Mouse (Mus musculus): Measurements from ENCODE around the gene Naglu. TPM values are rescaled to one million over a fixed set of nuclear protein-coding genes. Genes with fewer than 3 reads are reported as not detected.

Gene Naglu
- polyA plus RNA-seq, 1 experiment from 2014 or later = 12.7 TPM

- Histone ChIP-seq H3K27me3 (replicated peaks; ENCODE audit: control insufficient read depth, insufficient read depth, low read length) (no peaks in the 10 kb centered on the region), H3K9ac (ENCODE audit: low read length) (no peak overlapping the region), H3K9me3 (ENCODE audit: control insufficient read depth, low read length) (no peaks in the 10 kb centered on the region), H3K4me3 (ENCODE audit: low read depth, low read length) (no peak overlapping the region), H3K4me2 (ENCODE audit: low read length) (no peak overlapping the region), H3K4me1 (replicated peaks; ENCODE audit: control insufficient read depth, insufficient read depth, low read length) (no peaks in the 10 kb centered on the region), H3K27ac (ENCODE audit: low read depth) (no peak overlapping the region), H3K36me3 (ENCODE audit: control insufficient read depth, insufficient read depth, low read length) (peaks cover 81% of the 10 kb centered on the region)
- 90% methylated on average over 17 of the region's 17 CpGs for WGBS
- ATAC-seq (replicated peaks; ENCODE audit: low FRiP score, low TSS enrichment, low read depth) = no peak
- DNase-seq (ENCODE audit: low spot score) = no peak
Measured at GRCm38 (mm10) chr11:101033856-101034500, 35.8 kb upstream of the Naglu start.

- Histone ChIP-seq H3K36me3 (ENCODE audit: control insufficient read depth, insufficient read depth, low read length) (peaks cover 81% of the 10 kb centered on the region), H3K9ac (ENCODE audit: low read length) (no peak overlapping the region), H3K4me2 (ENCODE audit: low read length) (no peak overlapping the region), H3K4me3 (ENCODE audit: low read depth, low read length) (no peak overlapping the region), H3K27me3 (replicated peaks; ENCODE audit: control insufficient read depth, insufficient read depth, low read length) (no peaks in the 10 kb centered on the region), H3K9me3 (ENCODE audit: control insufficient read depth, low read length) (no peaks in the 10 kb centered on the region), H3K27ac (ENCODE audit: low read depth) (no peak overlapping the region), H3K4me1 (replicated peaks; ENCODE audit: control insufficient read depth, insufficient read depth, low read length) (no peaks in the 10 kb centered on the region)
- DNase-seq (ENCODE audit: low spot score) (no peak), ATAC-seq (replicated peaks; ENCODE audit: low FRiP score, low TSS enrichment, low read depth) (no peak)
- 91% methylated on average over 8 of the region's 8 CpGs for WGBS
Measured at GRCm38 (mm10) chr11:101034614-101035327, 35.0 kb upstream of the Naglu start.

DNA sequence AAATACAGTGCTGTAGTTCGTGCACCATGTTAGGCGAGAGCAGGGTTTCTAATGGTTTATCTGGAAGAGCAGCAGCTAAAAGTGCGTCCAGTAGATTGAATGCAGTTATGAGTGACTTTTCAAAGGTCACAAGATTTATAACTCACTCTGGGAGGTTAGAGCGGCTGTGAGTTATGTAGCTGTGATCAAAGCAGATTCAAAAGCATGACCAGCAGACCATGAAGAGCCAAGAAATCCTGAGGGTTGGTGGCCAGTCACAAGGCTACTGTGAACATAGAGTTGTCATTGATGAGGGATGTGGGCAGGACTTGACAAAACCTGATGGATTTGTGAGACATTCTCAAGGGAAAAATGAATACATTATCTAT, 34.5 kb upstream of the Naglu start:
- no peak overlapping the region for H3K9ac ChIP-seq (ENCODE audit: low read length)
- no peak overlapping the region for H3K27ac ChIP-seq (ENCODE audit: low read depth)
- H3K4me1 ChIP-seq (replicated peaks; ENCODE audit: control insufficient read depth, insufficient read depth, low read length) = no peaks in the 10 kb centered on the region
- H3K36me3 ChIP-seq (ENCODE audit: control insufficient read depth, insufficient read depth, low read length) = peaks cover 81% of the 10 kb centered on the region
- no peaks in the 10 kb centered on the region for H3K9me3 ChIP-seq (ENCODE audit: control insufficient read depth, low read length)
- no peak overlapping the region for H3K4me2 ChIP-seq (ENCODE audit: low read length)
- no peaks in the 10 kb centered on the region for H3K27me3 ChIP-seq (replicated peaks; ENCODE audit: control insufficient read depth, insufficient read depth, low read length)
- DNase-seq (ENCODE audit: low spot score) (no peak), ATAC-seq (replicated peaks; ENCODE audit: low FRiP score, low TSS enrichment, low read depth) (no peak)
- 85% methylated on average over 4 of the region's 4 CpGs for WGBS
- no peak overlapping the region for H3K4me3 ChIP-seq (ENCODE audit: low read depth, low read length)

- no peak overlapping the region for H3K27ac ChIP-seq (ENCODE audit: low read depth)
- no peak overlapping the region for H3K4me2 ChIP-seq (ENCODE audit: low read length)
- DNase-seq (ENCODE audit: low spot score) (no peak), ATAC-seq (replicated peaks; ENCODE audit: low FRiP score, low TSS enrichment, low read depth) (no peak)
- H3K9ac ChIP-seq (ENCODE audit: low read length) = no peak overlapping the region
- H3K4me3 ChIP-seq (ENCODE audit: low read depth, low read length) = no peak overlapping the region
- H3K36me3 ChIP-seq (ENCODE audit: control insufficient read depth, insufficient read depth, low read length) = peaks cover 87% of the 10 kb centered on the region
- H3K27me3 ChIP-seq (replicated peaks; ENCODE audit: control insufficient read depth, insufficient read depth, low read length) = no peaks in the 10 kb centered on the region
- WGBS = 82% methylated on average over 10 of the region's 10 CpGs
- H3K9me3 ChIP-seq (ENCODE audit: control insufficient read depth, low read length) = no peaks in the 10 kb centered on the region
- no peaks in the 10 kb centered on the region for H3K4me1 ChIP-seq (replicated peaks; ENCODE audit: control insufficient read depth, insufficient read depth, low read length)
Measured at GRCm38 (mm10) chr11:101037795-101038194, 32.0 kb upstream of the Naglu start.

GRCm38 (mm10) chr11:101045826-101046225, 24.0 kb upstream of the Naglu start:
- H3K4me3 ChIP-seq (ENCODE audit: low read depth, low read length) = no peak overlapping the region
- no peaks in the 10 kb centered on the region for H3K27me3 ChIP-seq (replicated peaks; ENCODE audit: control insufficient read depth, insufficient read depth, low read length)
- no peak overlapping the region for H3K4me2 ChIP-seq (ENCODE audit: low read length)
- ATAC-seq (replicated peaks; ENCODE audit: low FRiP score, low TSS enrichment, low read depth) (no peak), DNase-seq (ENCODE audit: low spot score) (no peak)
- peaks cover 79% of the 10 kb centered on the region for H3K36me3 ChIP-seq (ENCODE audit: control insufficient read depth, insufficient read depth, low read length)
- no peak overlapping the region for H3K27ac ChIP-seq (ENCODE audit: low read depth)
- no peaks in the 10 kb centered on the region for H3K4me1 ChIP-seq (replicated peaks; ENCODE audit: control insufficient read depth, insufficient read depth, low read length)
- H3K9ac ChIP-seq (ENCODE audit: low read length) = no peak overlapping the region
- H3K9me3 ChIP-seq (ENCODE audit: control insufficient read depth, low read length) = no peaks in the 10 kb centered on the region
- 93% methylated on average over 4 of the region's 4 CpGs for WGBS

DNA sequence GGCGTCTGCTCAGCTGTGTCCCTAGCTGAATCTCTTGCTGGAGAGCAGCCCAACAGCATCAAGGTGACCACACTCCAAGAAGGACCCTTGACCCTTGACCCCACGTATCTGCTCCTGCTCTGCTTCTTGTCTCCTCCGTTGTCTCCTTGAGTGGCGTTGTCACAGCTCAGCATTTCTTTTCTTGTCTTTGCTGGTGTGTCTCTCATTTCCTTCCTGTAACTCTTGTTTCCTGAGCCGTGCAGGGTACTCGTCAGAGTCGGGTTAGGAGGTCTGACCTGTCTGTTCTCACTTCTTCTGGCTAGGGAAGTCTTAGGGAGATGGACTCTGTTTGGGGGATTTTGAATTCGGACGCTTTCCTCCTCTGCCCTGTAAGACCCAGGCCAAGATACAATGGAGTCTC, 23.4 kb upstream of the Naglu start:
- ATAC-seq (replicated peaks; ENCODE audit: low FRiP score, low TSS enrichment, low read depth) = no peak
- DNase-seq (ENCODE audit: low spot score) = no peak
- no peaks in the 10 kb centered on the region for H3K9me3 ChIP-seq (ENCODE audit: control insufficient read depth, low read length)

DNA sequence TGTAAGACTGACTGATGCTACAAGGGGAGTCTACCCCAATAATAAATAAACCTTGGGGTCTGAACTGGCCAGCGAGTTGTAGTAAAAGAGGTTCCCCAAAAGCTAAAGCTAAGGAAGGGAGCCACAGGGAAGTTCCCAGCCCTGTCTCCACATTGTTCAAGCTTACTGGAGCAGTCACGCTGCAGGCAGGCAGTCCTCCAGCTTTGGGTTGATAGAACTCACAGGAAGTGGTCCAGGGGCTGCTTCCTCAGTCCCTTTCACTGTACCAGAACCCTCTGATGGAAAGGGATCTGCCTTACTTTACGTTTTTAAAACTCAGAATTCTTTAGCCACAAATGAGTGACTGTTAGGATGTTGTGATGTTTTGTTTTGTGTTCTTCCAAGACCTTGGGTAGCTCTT, 22.3 kb upstream of the Naglu start:
- Histone ChIP-seq H3K27ac (ENCODE audit: low read depth) (no peak overlapping the region), H3K4me3 (ENCODE audit: low read depth, low read length) (no peak overlapping the region), H3K9me3 (ENCODE audit: control insufficient read depth, low read length) (no peaks in the 10 kb centered on the region), H3K27me3 (replicated peaks; ENCODE audit: control insufficient read depth, insufficient read depth, low read length) (no peaks in the 10 kb centered on the region), H3K4me1 (replicated peaks; ENCODE audit: control insufficient read depth, insufficient read depth, low read length) (no peaks in the 10 kb centered on the region), H3K4me2 (ENCODE audit: low read length) (no peak overlapping the region), H3K9ac (ENCODE audit: low read length) (no peak overlapping the region), H3K36me3 (ENCODE audit: control insufficient read depth, insufficient read depth, low read length) (peaks cover 71% of the 10 kb centered on the region)
- no peak for ATAC-seq (replicated peaks; ENCODE audit: low FRiP score, low TSS enrichment, low read depth)
- 89% methylated on average over 3 of the region's 3 CpGs for WGBS
- DNase-seq (ENCODE audit: low spot score) = no peak

More for the DNA sequence above, 23.4 kb upstream of the Naglu start:
- Histone ChIP-seq H3K4me1 (replicated peaks; ENCODE audit: control insufficient read depth, insufficient read depth, low read length) (no peaks in the 10 kb centered on the region), H3K36me3 (ENCODE audit: control insufficient read depth, insufficient read depth, low read length) (peaks cover 73% of the 10 kb centered on the region), H3K4me2 (ENCODE audit: low read length) (no peak overlapping the region), H3K9ac (ENCODE audit: low read length) (no peak overlapping the region), H3K27me3 (replicated peaks; ENCODE audit: control insufficient read depth, insufficient read depth, low read length) (no peaks in the 10 kb centered on the region), H3K27ac (ENCODE audit: low read depth) (no peak overlapping the region), H3K4me3 (ENCODE audit: low read depth, low read length) (no peak overlapping the region)
- 48% methylated on average over 9 of the region's 9 CpGs for WGBS

DNA sequence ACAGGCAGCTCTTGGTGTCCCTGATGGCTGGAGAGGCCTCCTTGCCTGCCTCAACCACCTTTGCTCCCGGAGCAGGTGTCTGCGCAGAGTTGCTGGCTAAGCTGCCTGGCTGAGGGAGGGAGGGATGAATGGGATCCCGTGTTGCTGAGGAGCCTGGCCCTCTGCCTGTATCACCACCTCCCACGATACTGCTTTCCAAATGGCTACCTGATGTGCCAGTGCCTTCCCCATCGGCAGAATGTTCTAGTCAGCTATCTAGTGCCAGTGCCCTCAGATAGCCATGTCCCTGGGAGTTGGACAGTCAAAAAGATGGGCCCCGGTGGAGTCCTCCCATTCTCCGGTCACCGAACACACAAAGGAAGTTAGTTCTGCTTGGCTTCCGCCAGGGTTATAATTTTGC, 19.5 kb upstream of the Naglu start:
- no peak for DNase-seq (ENCODE audit: low spot score)
- WGBS = 96% methylated on average over 9 of the region's 9 CpGs
- Histone ChIP-seq H3K4me1 (replicated peaks; ENCODE audit: control insufficient read depth, insufficient read depth, low read length) (no peaks in the 10 kb centered on the region), H3K9me3 (ENCODE audit: control insufficient read depth, low read length) (no peaks in the 10 kb centered on the region), H3K4me3 (ENCODE audit: low read depth, low read length) (no peak overlapping the region), H3K4me2 (ENCODE audit: low read length) (no peak overlapping the region), H3K27ac (ENCODE audit: low read depth) (no peak overlapping the region), H3K9ac (ENCODE audit: low read length) (no peak overlapping the region), H3K27me3 (replicated peaks; ENCODE audit: control insufficient read depth, insufficient read depth, low read length) (no peaks in the 10 kb centered on the region), H3K36me3 (ENCODE audit: control insufficient read depth, insufficient read depth, low read length) (peaks cover 56% of the 10 kb centered on the region)
- ATAC-seq (replicated peaks; ENCODE audit: low FRiP score, low TSS enrichment, low read depth) = no peak

GRCm38 (mm10) chr11:101051051-101051493, 18.7 kb upstream of the Naglu start:
- Histone ChIP-seq H3K4me3 (ENCODE audit: low read depth, low read length) (no peak overlapping the region), H3K4me2 (ENCODE audit: low read length) (no peak overlapping the region), H3K4me1 (replicated peaks; ENCODE audit: control insufficient read depth, insufficient read depth, low read length) (peaks cover under 1% of the 10 kb centered on the region), H3K27ac (ENCODE audit: low read depth) (no peak overlapping the region), H3K9ac (ENCODE audit: low read length) (no peak overlapping the region), H3K27me3 (replicated peaks; ENCODE audit: control insufficient read depth, insufficient read depth, low read length) (no peaks in the 10 kb centered on the region), H3K9me3 (ENCODE audit: control insufficient read depth, low read length) (no peaks in the 10 kb centered on the region), H3K36me3 (ENCODE audit: control insufficient read depth, insufficient read depth, low read length) (peaks cover 52% of the 10 kb centered on the region)
- WGBS = 89% methylated on average over 6 of the region's 6 CpGs
- no peak for ATAC-seq (replicated peaks; ENCODE audit: low FRiP score, low TSS enrichment, low read depth)
- no peak for DNase-seq (ENCODE audit: low spot score)
